In the genomic region with DNA sequence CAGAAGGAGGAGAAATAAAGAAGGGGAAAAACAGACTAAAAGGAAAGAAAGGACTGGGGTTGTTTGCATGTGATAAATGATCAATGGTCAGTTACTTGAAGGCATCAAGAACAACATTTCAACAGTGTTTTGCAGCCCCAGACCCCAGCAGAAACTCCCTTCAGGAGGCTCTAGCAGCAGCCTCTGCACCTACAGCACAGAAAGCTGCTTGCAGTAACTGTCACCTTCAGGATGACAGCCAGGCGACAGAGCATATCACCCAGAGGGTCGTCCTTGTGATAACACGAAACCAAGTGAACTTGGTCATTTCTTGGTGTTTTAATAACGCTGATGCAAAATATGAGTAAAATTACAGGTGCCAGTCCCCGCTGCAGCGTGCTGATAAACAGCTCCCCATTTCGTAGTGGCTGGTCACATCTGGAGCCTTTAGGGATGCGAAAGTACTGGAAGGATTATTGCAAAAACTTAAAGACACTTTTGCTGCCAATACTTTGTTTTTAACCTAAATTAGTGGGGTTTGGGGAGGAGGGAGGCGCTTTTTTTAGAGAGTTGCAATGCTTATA, we compare ENCODE assay signal across 8 mouse cellular contexts. TPM values are rescaled to one million over a fixed set of nuclear protein-coding genes. Genes with fewer than 3 reads are reported as not detected.
A peak's percentile ranks its signal among the peaks of the same experiment; 100 is the strongest.
DNase-seq lines count a peak whose midpoint lies in the region; ATAC-seq and TF ChIP-seq lines count a peak whose summit lies in the region.

No protein-coding gene starts in this region.

- H3K27ac ChIP-seq in embryonic facial prominence, embryonic 13.5 days: no peak overlapping the region
- no peak overlapping the region for H3K27ac ChIP-seq in heart, embryonic 13.5 days (replicated peaks)
- H3K27ac ChIP-seq in kidney, postnatal 0 days: no peak overlapping the region
- no peak overlapping the region for H3K27ac ChIP-seq in lung, embryonic 15.5 days

- no peak overlapping the region for H3K9ac ChIP-seq in embryonic facial prominence, embryonic 13.5 days
- H3K9ac ChIP-seq in heart, embryonic 13.5 days: no peak overlapping the region
- no peak overlapping the region for H3K9ac ChIP-seq in kidney, postnatal 0 days (ENCODE audit: low read depth, low read length)
- H3K9ac ChIP-seq in lung, embryonic 15.5 days: no peak overlapping the region

- no peak overlapping the region for H3K4me3 ChIP-seq in embryonic facial prominence, embryonic 13.5 days
- no peak overlapping the region for H3K4me3 ChIP-seq in heart, embryonic 13.5 days
- H3K4me3 ChIP-seq in kidney, postnatal 0 days (replicated peaks; ENCODE audit: low read depth, low read length): no peak overlapping the region
- H3K4me3 ChIP-seq in lung, embryonic 15.5 days: no peak overlapping the region

- peaks cover 22% of the 10 kb centered on the region for H3K4me1 ChIP-seq in embryonic facial prominence, embryonic 13.5 days
- H3K4me1 ChIP-seq in heart, embryonic 13.5 days: peaks cover 21% of the 10 kb centered on the region
- 0 out of 2 replicates have a peak, but pooled peaks cover 4% of the 10 kb centered on the region for H3K4me1 ChIP-seq in kidney, postnatal 0 days (replicated peaks; ENCODE audit: insufficient read depth, low read length)
- peaks cover 11% of the 10 kb centered on the region for H3K4me1 ChIP-seq in lung, embryonic 15.5 days

- DNase-seq in right cerebral cortex, adult 18-20 months: peak; percentile 39
- DNase-seq in right cerebral cortex, postnatal 36 days (ENCODE audit: low spot score in 2 of 2): no peak
- DNase-seq in kidney, postnatal 0 days (ENCODE audit: low spot score): peak; percentile 84
- peak; percentile 20 for DNase-seq in retina, adult 2 months (ENCODE audit: low read depth, low spot score)

- ATAC-seq in embryonic facial prominence, embryonic 13.5 days (ENCODE audit: insufficient number of reproducible peaks, insufficient read depth, low FRiP score, low TSS enrichment, low read depth): no peak
- no peak for ATAC-seq in heart, embryonic 13.5 days (ENCODE audit: extremely low read depth, insufficient number of reproducible peaks, low FRiP score, low TSS enrichment)
- ATAC-seq in kidney, postnatal 0 days (replicated peaks; ENCODE audit: low FRiP score, low read depth): no peak
- ATAC-seq in lung, embryonic 15.5 days (ENCODE audit: borderline replicate concordance, extremely low read depth, low FRiP score, low TSS enrichment): peak; percentile 42; the same call in 1 of the 2 replicates
- no peak for ATAC-seq in CD4-positive, CD25-positive, alpha-beta regulatory T cell, adult 4 months

- 21% methylated on average over 9 of the region's 9 CpGs for WGBS in embryonic facial prominence, embryonic 13.5 days
- WGBS in heart, embryonic 13.5 days: 23% methylated on average over 9 of the region's 9 CpGs
- 6% methylated on average over 9 of the region's 9 CpGs for WGBS in kidney, postnatal 0 days
- 16% methylated on average over 9 of the region's 9 CpGs for WGBS in lung, embryonic 15.5 days

- H3K27me3 ChIP-seq in embryonic facial prominence, embryonic 13.5 days: no peaks in the 10 kb centered on the region
- no peaks in the 10 kb centered on the region for H3K27me3 ChIP-seq in heart, embryonic 13.5 days (replicated peaks)
- H3K27me3 ChIP-seq in kidney, postnatal 0 days (ENCODE audit: insufficient read depth, low read length): no peaks in the 10 kb centered on the region
- H3K27me3 ChIP-seq in lung, embryonic 15.5 days: no peaks in the 10 kb centered on the region

- H3K36me3 ChIP-seq in embryonic facial prominence, embryonic 13.5 days: no peaks in the 10 kb centered on the region
- no peaks in the 10 kb centered on the region for H3K36me3 ChIP-seq in heart, embryonic 13.5 days
- H3K36me3 ChIP-seq in kidney, postnatal 0 days (ENCODE audit: insufficient read depth, low read length): no peaks in the 10 kb centered on the region
- no peaks in the 10 kb centered on the region for H3K36me3 ChIP-seq in lung, embryonic 15.5 days

- TF ChIP-seq CTCF in kidney, postnatal 0 days (IDR thresholded peaks at IDR 0.05; ENCODE audit: low read depth): no peak

- no peaks in the 10 kb centered on the region for H3K9me3 ChIP-seq in embryonic facial prominence, embryonic 13.5 days
- H3K9me3 ChIP-seq in heart, embryonic 13.5 days: no peaks in the 10 kb centered on the region
- no peaks in the 10 kb centered on the region for H3K9me3 ChIP-seq in kidney, postnatal 0 days (replicated peaks; ENCODE audit: low read length)
- H3K9me3 ChIP-seq in lung, embryonic 15.5 days: no peaks in the 10 kb centered on the region

- H3K4me2 ChIP-seq in embryonic facial prominence, embryonic 13.5 days: peak overlapping the region; percentile 37
- peak overlapping the region; percentile 54 for H3K4me2 ChIP-seq in heart, embryonic 13.5 days
- peak overlapping the region; percentile 43 for H3K4me2 ChIP-seq in kidney, postnatal 0 days (ENCODE audit: low read length)
- H3K4me2 ChIP-seq in lung, embryonic 15.5 days: peak overlapping the region; percentile 35; the same call in 1 of the 2 replicates

RNA-seq across cellular contexts. Expression of gene Ssbp2, which starts 38.6 kb away (rescaled TPM):
- 220 and 228 TPM in 2 replicates for polyA plus RNA-seq in embryonic facial prominence, embryonic 13.5 days (2015; fragmentation: Nextera tagmentation; extraction: Ambion mirVana)
- 86.4 and 93.9 TPM in 2 replicates for polyA plus RNA-seq in heart, embryonic 13.5 days (2015; fragmentation: Nextera tagmentation; extraction: Ambion mirVana)
- 77.7 and 82.8 TPM in 2 replicates for polyA plus RNA-seq in kidney, postnatal 0 days (2015; fragmentation: Nextera tagmentation; extraction: Ambion mirVana)
- 96.1 and 97.9 TPM in 2 replicates for polyA plus RNA-seq in lung, embryonic 15.5 days (2015; fragmentation: Nextera tagmentation; extraction: Ambion mirVana)
- 100 to 1,000 TPM; 196 to 205 TPM for polyA plus RNA-seq in CD4-positive, CD25-positive, alpha-beta regulatory T cell, adult 4 months (2017; shearing (Covaris generic))

Comparison
In these comparisons a context has a peak if more than half of its experiments do, and no peak if none do; other contexts are left out.
1. DNase-seq: peak in right cerebral cortex, adult 18-20 months (single experiment), kidney, postnatal 0 days (single experiment) and retina, adult 2 months (single experiment); none in right cerebral cortex, postnatal 36 days (0 of 2).
2. Peak in every context shown above with its lines, with median percentiles within 50 percentile points of each other: H3K4me2 ChIP-seq.